Mouse (Mus musculus) heart, embryonic 13.5 days (tissue): Measurements from ENCODE around the gene Cyp2w1. TPM values are rescaled to one million over a fixed set of nuclear protein-coding genes. Genes with fewer than 3 reads are reported as not detected.

Source experiments
- ATAC-seq: fragments of 200-750 bp; cut with Nextera tagmentation; 2 replicates; pipeline ENCODE4 v1.8.0; 2017; ENCODE audit warnings: moderate TSS enrichment; ENCODE audit not compliant: insufficient number of reproducible peaks, low FRiP score, low TSS enrichment; ENCODE audit errors: extremely low read depth
- H3K27ac ChIP-seq: fragments of 300-500 bp; sonication (generic); replicated peaks from 2 replicates; pipeline ENCODE4 v1.5.1; 2015; ENCODE audit warnings: moderate library complexity, mild to moderate bottlenecking, inconsistent platforms
- H3K27me3 ChIP-seq: fragments of 300-500 bp; sonication (generic); replicated peaks from 2 replicates; pipeline ENCODE4 v1.6.1; 2015; ENCODE audit warnings: mild to moderate bottlenecking, inconsistent platforms
- H3K36me3 ChIP-seq: fragments of 300-500 bp; sonication (generic); 2 replicates; pipeline ENCODE4 v1.6.1; 2015; ENCODE audit warnings: mild to moderate bottlenecking, inconsistent platforms
- H3K4me1 ChIP-seq: fragments of 300-500 bp; sonication (generic); 2 replicates; pipeline ENCODE4 v1.6.1; 2015; ENCODE audit warnings: inconsistent platforms
- H3K4me2 ChIP-seq: fragments of 300-500 bp; sonication (generic); 2 replicates; pipeline ENCODE4 v1.6.1; 2015; ENCODE audit warnings: inconsistent platforms, mild to moderate bottlenecking, moderate library complexity
- H3K4me3 ChIP-seq: fragments of 300-500 bp; sonication (generic); 2 replicates; pipeline ENCODE4 v1.5.1; 2015; ENCODE audit warnings: moderate library complexity, mild to moderate bottlenecking, inconsistent platforms
- H3K9ac ChIP-seq: fragments of 300-500 bp; sonication (generic); 2 replicates; pipeline ENCODE4 v1.6.1; 2015; ENCODE audit warnings: inconsistent platforms, mild to moderate bottlenecking, moderate library complexity
- H3K9me3 ChIP-seq: fragments of 300-500 bp; sonication (generic); 2 replicates; pipeline ENCODE4 v1.6.1; 2016; ENCODE audit warnings: inconsistent platforms
- WGBS: fragments of 180-500 bp; shearing (Covaris S2); methylation state at CpG from one replicate; pipeline ENCODE4 v1.1.7; 2015; ENCODE audit warnings: mixed read lengths; 5-methylcytosine and 5-hydroxymethylcytosine counted together
- polyA plus RNA-seq: library from polyadenylated mRNA; unstranded; fragments of >200 nt; fragmentation: Nextera tagmentation; extraction: Ambion mirVana; gene quantifications from 2 replicates; pipeline ENCODE4 v1.2.1, GENCODE M21; 2015

Gene Cyp2w1
- polyA plus RNA-seq, 1 experiment from 2014 or later = not detected

- WGBS = 75% methylated on average over 11 of the region's 11 CpGs
- Histone ChIP-seq H3K27me3 (no peaks in the 10 kb centered on the region), H3K4me1 (peaks cover 34% of the 10 kb centered on the region), H3K9ac (no peak overlapping the region), H3K4me3 (no peak overlapping the region), H3K27ac (no peak overlapping the region), H3K36me3 (no peaks in the 10 kb centered on the region), H3K9me3 (no peaks in the 10 kb centered on the region), H3K4me2 (no peak overlapping the region)
- ATAC-seq = no peak
Observed at GRCm38 (mm10) chr5:139366484-139366883, 14.1 kb downstream of the Cyp2w1 start.

- no peak overlapping the region for H3K4me2 ChIP-seq
- no peak overlapping the region; the same call in 1 of the 2 replicates for H3K9ac ChIP-seq
- peaks cover 45% of the 10 kb centered on the region for H3K4me1 ChIP-seq
- no peaks in the 10 kb centered on the region for H3K9me3 ChIP-seq
- H3K36me3 ChIP-seq = no peaks in the 10 kb centered on the region
- 82% methylated on average over 4 of the region's 4 CpGs for WGBS
- H3K27me3 ChIP-seq = no peaks in the 10 kb centered on the region
- H3K4me3 ChIP-seq = no peak overlapping the region
- no peak for ATAC-seq
- no peak overlapping the region for H3K27ac ChIP-seq
Observed at GRCm38 (mm10) chr5:139367884-139368458, 15.6 kb downstream of the Cyp2w1 start.

- Histone ChIP-seq H3K4me1 (peaks cover 47% of the 10 kb centered on the region), H3K4me3 (no peak overlapping the region), H3K4me2 (no peak overlapping the region), H3K36me3 (no peaks in the 10 kb centered on the region), H3K27ac (no peak overlapping the region), H3K9ac (no peak overlapping the region), H3K27me3 (no peaks in the 10 kb centered on the region), H3K9me3 (no peaks in the 10 kb centered on the region)
- WGBS = 82% methylated on average over 11 of the region's 11 CpGs
- no peak for ATAC-seq
Observed at GRCm38 (mm10) chr5:139368638-139369320, 16.4 kb downstream of the Cyp2w1 start.

GRCm38 (mm10) chr5:139370336-139370735 is 17.9 kb downstream of the Cyp2w1 start:
- Histone ChIP-seq H3K4me2 (peak overlapping the region; percentile 88), H3K4me3 (no peak overlapping the region), H3K36me3 (no peaks in the 10 kb centered on the region), H3K9ac (peak overlapping the region; percentile 96), H3K27me3 (no peaks in the 10 kb centered on the region), H3K4me1 (peaks cover 35% of the 10 kb centered on the region), H3K27ac (peak overlapping the region; percentile 45; the same call in 1 of the 2 replicates), H3K9me3 (no peaks in the 10 kb centered on the region)
- 65% methylated on average over 6 of the region's 6 CpGs for WGBS
- no peak for ATAC-seq

- Histone ChIP-seq H3K27ac (0 out of 2 replicates have a peak overlapping the region, but pooled peaks have one; percentile 87), H3K36me3 (no peaks in the 10 kb centered on the region), H3K4me3 (peak overlapping the region; percentile 72), H3K9ac (peak overlapping the region; percentile 96), H3K4me1 (peaks cover 42% of the 10 kb centered on the region), H3K4me2 (peak overlapping the region; percentile 88), H3K9me3 (no peaks in the 10 kb centered on the region), H3K27me3 (no peaks in the 10 kb centered on the region)
- 60% methylated on average over 5 of the region's 5 CpGs for WGBS
- no peak for ATAC-seq
Observed at GRCm38 (mm10) chr5:139371118-139371517, 18.7 kb downstream of the Cyp2w1 start.

- no peaks in the 10 kb centered on the region for H3K27me3 ChIP-seq
- peak overlapping the region; percentile 87 for H3K27ac ChIP-seq
- no peaks in the 10 kb centered on the region for H3K36me3 ChIP-seq
- H3K4me1 ChIP-seq = peaks cover 49% of the 10 kb centered on the region
- 2% methylated on average over 39 of the region's 39 CpGs for WGBS
- ATAC-seq = peak; percentile 89
- peak overlapping the region; percentile 88 for H3K4me2 ChIP-seq
- peak overlapping the region; percentile 72 for H3K4me3 ChIP-seq
- H3K9me3 ChIP-seq = no peaks in the 10 kb centered on the region
- H3K9ac ChIP-seq = peak overlapping the region; percentile 96
Observed at GRCm38 (mm10) chr5:139371631-139372401, 19.4 kb downstream of the Cyp2w1 start.

- Histone ChIP-seq H3K9me3 (no peaks in the 10 kb centered on the region), H3K4me3 (no peak overlapping the region), H3K27me3 (no peaks in the 10 kb centered on the region), H3K4me2 (no peak overlapping the region), H3K27ac (no peak overlapping the region), H3K9ac (no peak overlapping the region), H3K4me1 (peaks cover 62% of the 10 kb centered on the region), H3K36me3 (no peaks in the 10 kb centered on the region)
- no peak for ATAC-seq
- WGBS = 73% methylated on average over 3 of the region's 3 CpGs
Observed at GRCm38 (mm10) chr5:139373126-139373525, 20.7 kb downstream of the Cyp2w1 start.

- ATAC-seq = no peak
- no peak overlapping the region for H3K4me3 ChIP-seq
- no peaks in the 10 kb centered on the region for H3K9me3 ChIP-seq
- no peaks in the 10 kb centered on the region for H3K27me3 ChIP-seq
- no peak overlapping the region for H3K4me2 ChIP-seq
- H3K27ac ChIP-seq = no peak overlapping the region
- 72% methylated on average over 6 of the region's 6 CpGs for WGBS
- no peak overlapping the region for H3K9ac ChIP-seq
- peaks cover 70% of the 10 kb centered on the region for H3K4me1 ChIP-seq
- no peaks in the 10 kb centered on the region for H3K36me3 ChIP-seq
Observed at GRCm38 (mm10) chr5:139373889-139374444, 21.6 kb downstream of the Cyp2w1 start.

GRCm38 (mm10) chr5:139374841-139375240 is 22.4 kb downstream of the Cyp2w1 start:
- no peak for ATAC-seq
- WGBS = 77% methylated on average over 2 of the region's 2 CpGs
- no peak overlapping the region for H3K9ac ChIP-seq

GRCm38 (mm10) chr5:139377468-139378270 is 25.3 kb downstream of the Cyp2w1 start, which contains the start of gene Gpr146:
TSS of gene Gpr146 (plus strand) at chr5:139377697.
- peaks cover 72% of the 10 kb centered on the region for H3K4me1 ChIP-seq
- peak within 1 kb of the TSS; percentile 88 for H3K9ac ChIP-seq
- H3K36me3 ChIP-seq = no peaks in the 10 kb centered on the region
- no peak for ATAC-seq
- peak within 1 kb of the TSS; percentile 96 for H3K27ac ChIP-seq
- H3K4me2 ChIP-seq = peak within 1 kb of the TSS; percentile 78
- whole genome bisulfite sequencing = 16% methylated on average over 18 of the region's 18 CpGs
- peak within 1 kb of the TSS; percentile 28 for H3K4me3 ChIP-seq
- H3K9me3 ChIP-seq = no peaks in the 10 kb centered on the region
- H3K27me3 ChIP-seq = no peaks in the 10 kb centered on the region

More at GRCm38 (mm10) chr5:139374841-139375240, 22.4 kb downstream of the Cyp2w1 start:
- Histone ChIP-seq H3K4me1 (peaks cover 74% of the 10 kb centered on the region), H3K27me3 (no peaks in the 10 kb centered on the region), H3K27ac (no peak overlapping the region), H3K36me3 (no peaks in the 10 kb centered on the region), H3K4me2 (no peak overlapping the region), H3K4me3 (no peak overlapping the region), H3K9me3 (no peaks in the 10 kb centered on the region)

- Histone ChIP-seq H3K4me3 (no peak overlapping the region), H3K9ac (peak overlapping the region; percentile 88), H3K27ac (peak overlapping the region; percentile 96), H3K9me3 (no peaks in the 10 kb centered on the region), H3K36me3 (no peaks in the 10 kb centered on the region), H3K4me2 (peak overlapping the region; percentile 78), H3K4me1 (peaks cover 73% of the 10 kb centered on the region), H3K27me3 (no peaks in the 10 kb centered on the region)
- WGBS = 72% methylated on average over 7 of the region's 7 CpGs
- ATAC-seq = no peak
Observed at GRCm38 (mm10) chr5:139378271-139378556, 25.8 kb downstream of the Cyp2w1 start.
